Mouse (Mus musculus) embryonic facial prominence, embryonic 14.5 days (tissue): ENCODE measurements around the gene Chga. TPM values are rescaled to one million over a fixed set of nuclear protein-coding genes. Genes with fewer than 3 reads are reported as not detected.

Source experiments
- ATAC-seq: fragments of 200-750 bp; cut with Nextera tagmentation; 2 replicates; pipeline ENCODE4 v1.8.0; 2017; ENCODE audit warnings: low read depth, moderate number of reproducible peaks, moderate TSS enrichment
- DNase-seq: peaks from one replicate; pipeline ENCODE4 v3.0.0-alpha.2; 2015; ENCODE audit warnings: low spot score
- H3K27ac ChIP-seq: fragments of 300-500 bp; sonication (generic); replicated peaks from 2 replicates; pipeline ENCODE4 v1.5.1; 2014; ENCODE audit warnings: low read depth, mild to moderate bottlenecking, low read length, moderate library complexity
- H3K27me3 ChIP-seq: fragments of 300-500 bp; sonication (generic); replicated peaks from 2 replicates; pipeline ENCODE4 v1.6.1; 2014; ENCODE audit warnings: low read length; ENCODE audit not compliant: control insufficient read depth, insufficient read depth
- H3K36me3 ChIP-seq: fragments of 300-500 bp; sonication (generic); 2 replicates; pipeline ENCODE4 v1.6.1; 2014; ENCODE audit warnings: low read length, mixed read lengths; ENCODE audit not compliant: control insufficient read depth, insufficient read depth
- H3K4me1 ChIP-seq: fragments of 300-500 bp; sonication (generic); 2 replicates; pipeline ENCODE4 v1.6.1; 2014; ENCODE audit warnings: antibody characterized with exemption, low read length; ENCODE audit not compliant: control insufficient read depth, insufficient read depth
- H3K4me2 ChIP-seq: fragments of 300-500 bp; sonication (generic); 2 replicates; pipeline ENCODE4 v1.6.1; 2014; ENCODE audit warnings: low read depth, mild to moderate bottlenecking, low read length, moderate library complexity, mixed read lengths
- H3K4me3 ChIP-seq: fragments of 300-500 bp; sonication (generic); 2 replicates; pipeline ENCODE4 v1.5.1; 2014; ENCODE audit warnings: low read depth, mild to moderate bottlenecking, low read length
- H3K9ac ChIP-seq: fragments of 300-500 bp; sonication (generic); 2 replicates; pipeline ENCODE4 v1.6.1; 2014; ENCODE audit warnings: low read depth, mild to moderate bottlenecking, low read length, moderate library complexity, mixed read lengths
- H3K9me3 ChIP-seq: fragments of 300-500 bp; sonication (generic); 2 replicates; pipeline ENCODE4 v1.6.1; 2016; ENCODE audit warnings: low read length; ENCODE audit not compliant: control insufficient read depth
- WGBS: fragments of 180-500 bp; shearing (Covaris S2); extraction: QIAGEN DNeasy Blood & Tissue Kit; methylation state at CpG from one replicate; pipeline ENCODE4 v1.1.7; 2014; 5-methylcytosine and 5-hydroxymethylcytosine counted together
- polyA plus RNA-seq: library from polyadenylated mRNA; unstranded; fragments of >200 nt; fragmentation: Nextera tagmentation; extraction: Ambion mirVana; gene quantifications from 2 replicates; pipeline ENCODE4 v1.2.1, GENCODE M21; 2014

Gene Chga
- polyA plus RNA-seq, 1 experiment from 2014 or later = 22.2 TPM

DNA sequence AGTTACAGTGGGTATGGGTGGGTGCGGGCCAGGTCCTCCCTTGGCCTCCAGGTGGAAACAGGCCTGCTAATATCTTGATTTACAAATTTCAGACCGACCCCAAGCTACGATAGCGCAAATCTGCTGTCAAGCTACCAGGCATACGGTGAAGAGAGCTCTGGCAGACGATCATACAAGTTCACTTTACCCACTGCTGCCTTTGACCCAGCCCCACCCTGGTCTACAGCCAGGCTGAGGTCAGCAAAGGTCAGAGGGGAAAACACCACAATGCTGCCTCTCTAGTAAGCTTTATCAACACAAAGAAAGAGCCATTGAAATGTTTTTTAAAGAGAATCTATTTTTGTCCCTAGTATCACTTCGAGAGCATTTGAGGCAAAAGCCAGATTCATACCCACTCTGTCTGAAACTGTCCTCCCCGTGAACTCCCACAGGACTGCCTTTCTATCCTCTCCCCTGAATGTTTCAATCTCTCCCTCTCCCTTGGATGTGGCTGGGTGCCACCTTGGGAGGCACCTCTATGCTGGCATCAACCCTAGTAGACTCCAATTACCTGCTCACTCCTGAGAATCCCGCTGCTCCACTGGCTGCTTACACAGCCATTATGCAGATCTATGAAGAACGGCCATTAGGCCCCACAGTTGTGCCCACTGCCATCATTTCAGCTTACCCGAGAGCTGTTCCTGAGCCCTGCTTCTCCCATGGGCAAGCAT lies 53.2 kb downstream of the Chga start:
- Histone ChIP-seq H3K4me3 (no peak overlapping the region), H3K27ac (no peak overlapping the region), H3K9ac (no peak overlapping the region), H3K4me2 (no peak overlapping the region), H3K9me3 (no peaks in the 10 kb centered on the region), H3K36me3 (no peaks in the 10 kb centered on the region), H3K4me1 (no peaks in the 10 kb centered on the region; the same call in 1 of the 2 replicates), H3K27me3 (no peaks in the 10 kb centered on the region)
- WGBS = 76% methylated on average over 11 of the region's 11 CpGs
- ATAC-seq (no peak), DNase-seq (no peak)

DNA sequence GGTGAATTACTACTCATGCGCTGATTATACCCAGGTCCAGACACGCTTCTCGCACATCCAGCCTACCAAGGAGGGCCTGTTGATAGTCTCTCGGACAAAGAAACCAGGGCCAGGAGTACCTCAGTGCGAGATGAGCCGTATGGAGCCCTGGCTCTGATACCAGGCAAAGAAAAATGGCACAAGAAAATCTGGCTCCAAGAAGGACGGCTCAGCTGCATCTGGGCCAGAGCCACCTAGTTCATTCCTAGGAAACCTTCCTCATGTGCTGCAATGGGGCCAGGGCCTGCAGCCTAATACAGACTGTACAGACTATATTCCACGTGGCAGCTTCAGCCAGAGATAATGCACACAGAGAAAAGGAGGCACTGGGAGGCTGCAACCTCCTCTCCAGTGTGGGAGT lies 56.2 kb downstream of the Chga start:
- DNase-seq = no peak
- Histone ChIP-seq H3K4me2 (no peak overlapping the region), H3K36me3 (no peaks in the 10 kb centered on the region), H3K4me1 (peaks cover 4% of the 10 kb centered on the region; the same call in 1 of the 2 replicates), H3K4me3 (no peak overlapping the region), H3K9ac (no peak overlapping the region), H3K27ac (no peak overlapping the region), H3K9me3 (no peaks in the 10 kb centered on the region), H3K27me3 (no peaks in the 10 kb centered on the region)
- ATAC-seq = no peak
- WGBS = 94% methylated on average over 8 of the region's 8 CpGs

GRCm38 (mm10) chr12:102612431-102612830 lies 57.7 kb downstream of the Chga start:
- no peaks in the 10 kb centered on the region for H3K9me3 ChIP-seq
- no peak overlapping the region for H3K27ac ChIP-seq
- H3K27me3 ChIP-seq = no peaks in the 10 kb centered on the region
- H3K4me3 ChIP-seq = no peak overlapping the region
- no peak for DNase-seq
- 100% methylated on average over 1 of the region's 1 CpGs for WGBS
- no peaks in the 10 kb centered on the region for H3K36me3 ChIP-seq
- H3K4me1 ChIP-seq = peaks cover 4% of the 10 kb centered on the region; the same call in 1 of the 2 replicates
- no peak overlapping the region for H3K9ac ChIP-seq
- ATAC-seq = no peak
- H3K4me2 ChIP-seq = no peak overlapping the region

DNA sequence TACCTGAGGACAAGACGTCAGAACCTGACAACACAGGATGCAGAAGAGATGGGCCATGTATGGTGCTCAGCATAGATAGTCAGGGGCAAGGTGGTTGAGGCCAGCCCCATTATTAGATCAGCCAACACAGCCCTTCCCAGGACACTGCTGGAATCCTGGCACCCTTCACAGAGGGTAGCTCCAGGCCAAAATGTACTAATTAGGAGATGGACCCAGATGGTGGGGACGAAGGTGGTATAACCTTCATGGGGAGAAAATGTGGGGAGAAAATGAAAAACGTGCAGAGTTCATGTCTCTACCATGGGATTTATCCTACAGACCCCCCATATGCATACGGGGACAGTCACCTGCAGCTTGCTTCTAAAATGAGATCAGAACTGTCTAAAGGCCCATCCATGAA lies 58.6 kb downstream of the Chga start:
- Histone ChIP-seq H3K9ac (no peak overlapping the region), H3K4me3 (no peak overlapping the region), H3K4me2 (no peak overlapping the region), H3K4me1 (peaks cover 9% of the 10 kb centered on the region), H3K27me3 (no peaks in the 10 kb centered on the region), H3K9me3 (no peaks in the 10 kb centered on the region), H3K27ac (no peak overlapping the region), H3K36me3 (no peaks in the 10 kb centered on the region)
- WGBS = 83% methylated on average over 4 of the region's 4 CpGs
- no peak for DNase-seq
- no peak for ATAC-seq

Other genes with a start within 250 kb of the Chga start
- gene Lgmn, start 115.2 kb upstream of the Chga start, polyA plus RNA-seq = 113 and 115 TPM in 2 replicates
- gene Golga5, start 85.8 kb upstream of the Chga start, polyA plus RNA-seq = 36.8 and 40.9 TPM in 2 replicates
- 9.6 and 10.9 TPM in 2 replicates for gene Itpk1, start 150.0 kb downstream of the Chga start, polyA plus RNA-seq
- 17.8 and 23.9 TPM in 2 replicates for gene Moap1, start 188.7 kb downstream of the Chga start, polyA plus RNA-seq
- 9.8 and 10.6 TPM in 2 replicates for gene Tmem251, start 188.8 kb downstream of the Chga start, polyA plus RNA-seq
- not detected in 2 replicates for gene Gm28051, start 202.8 kb downstream of the Chga start, polyA plus RNA-seq
- gene Gon7, start 202.8 kb downstream of the Chga start, polyA plus RNA-seq = 16.2 and 17.6 TPM in 2 replicates
- 45.8 and 50.1 TPM in 2 replicates for gene Ubr7, start 203.0 kb downstream of the Chga start, polyA plus RNA-seq
- 22.2 and 22.8 TPM in 2 replicates for gene Gm20604, start 203.7 kb downstream of the Chga start, polyA plus RNA-seq